Mouse (Mus musculus) kidney, adult 2 months (tissue): ENCODE data around the gene Astl. TPM values are rescaled to one million over a fixed set of nuclear protein-coding genes. Genes with fewer than 3 reads are reported as not detected.

Experiments used
- DNase-seq: peaks from one replicate; pipeline ENCODE4 v3.0.0; 2021
- H3K27ac ChIP-seq: fragments of 200-500 bp; 2 replicates; pipeline ENCODE4 v1.5.1; 2012; ENCODE audit warnings: low read depth, low read length, control low read depth, inconsistent platforms; ENCODE audit not compliant: insufficient read depth
- H3K27me3 ChIP-seq: fragments of 200-500 bp; replicated peaks from 2 replicates; pipeline ENCODE4 v1.6.1; 2012; ENCODE audit warnings: mild to moderate bottlenecking, moderate library complexity, low read length, inconsistent platforms; ENCODE audit not compliant: control insufficient read depth, insufficient read depth
- H3K36me3 ChIP-seq: fragments of 200-500 bp; 2 replicates; pipeline ENCODE4 v1.6.1; 2012; ENCODE audit warnings: mild to moderate bottlenecking, moderate library complexity, low read length, inconsistent platforms; ENCODE audit not compliant: control insufficient read depth, insufficient read depth
- H3K4me1 ChIP-seq: fragments of 200-500 bp; 2 replicates; pipeline ENCODE4 v1.6.1; 2011; ENCODE audit warnings: low read length; ENCODE audit not compliant: control insufficient read depth, insufficient read depth
- H3K4me3 ChIP-seq: fragments of 200-500 bp; 2 replicates; pipeline ENCODE4 v1.5.1; 2011; ENCODE audit warnings: mild to moderate bottlenecking, low read depth, low read length, control low read depth; ENCODE audit not compliant: insufficient read depth
- CTCF ChIP-seq: fragments of 200-500 bp; conservative IDR thresholded peaks from 2 replicates; pipeline ENCODE4 v1.5.1; 2011; ENCODE audit warnings: low read depth, mild to moderate bottlenecking, control low read depth, low read length, moderate library complexity, mixed read lengths; ENCODE audit not compliant: insufficient read depth, insufficient read length
- POLR2A ChIP-seq: fragments of 200-500 bp; IDR thresholded peaks from one replicate; pipeline ENCODE4 v1.6.1; 2011; ENCODE audit warnings: low read depth, low read length, control low read depth
- WGBS: fragments of 180-500 bp; shearing (Covaris S2); methylation state at CpG from one replicate; pipeline ENCODE4 v1.1.7; 2018; 5-methylcytosine and 5-hydroxymethylcytosine counted together
- polyA plus RNA-seq: library from polyadenylated mRNA; depleted of rRNA; stranded (reverse); fragments of >200 nt; gene quantifications from 2 replicates; pipeline ENCODE4 v1.2.3, GENCODE M21; 2012

Astl gene
- polyA plus RNA-seq, 1 experiment: not detected

DNA sequence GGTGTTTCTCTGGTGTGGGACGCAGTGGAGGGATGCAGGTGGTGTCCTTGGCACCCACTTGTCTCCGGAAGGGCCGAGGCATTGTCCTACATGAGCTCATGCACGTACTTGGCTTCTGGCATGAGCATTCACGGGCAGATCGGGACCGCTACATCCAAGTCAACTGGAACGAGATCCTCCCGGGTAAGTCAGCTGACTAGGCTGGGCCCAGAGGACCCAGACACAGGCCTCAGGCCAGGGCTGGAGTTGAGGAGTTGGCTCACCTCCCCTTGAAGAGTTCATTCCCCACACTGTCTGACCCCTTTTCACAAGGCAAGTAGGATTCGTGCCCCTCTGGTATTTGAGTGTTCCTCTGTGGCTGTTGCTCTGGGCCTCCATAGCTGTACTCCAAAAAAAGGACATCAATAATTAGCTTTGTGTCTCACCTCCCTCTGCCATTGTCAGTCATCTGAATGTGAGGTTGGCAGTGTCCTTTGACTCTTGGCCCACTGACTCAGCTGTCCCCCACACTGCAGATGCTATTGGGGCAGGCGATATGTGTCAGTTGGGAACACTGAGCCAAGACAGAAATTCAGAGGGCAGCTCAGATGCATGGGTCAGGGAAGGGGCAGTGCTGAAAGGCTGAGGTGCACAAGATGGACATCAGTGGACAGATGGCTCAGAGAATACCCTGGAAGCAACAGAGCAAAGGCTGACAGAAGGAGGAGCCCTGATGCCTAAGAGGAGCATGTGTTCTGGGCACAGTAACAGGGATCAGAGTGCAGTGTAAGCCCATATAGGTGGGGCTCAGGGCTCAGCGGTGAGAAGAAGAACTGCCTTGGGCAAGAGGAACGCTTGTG lies 8.9 kb downstream of the Astl start:
- DNase-seq: no peak
- H3K27me3 ChIP-seq: no peaks in the 10 kb centered on the region
- H3K4me3 ChIP-seq: no peak overlapping the region
- no peak for TF ChIP-seq CTCF
- no peak for TF ChIP-seq POLR2A
- H3K36me3 ChIP-seq: no peaks in the 10 kb centered on the region
- H3K27ac ChIP-seq: no peak overlapping the region
- whole genome bisulfite sequencing: 55% methylated on average over 13 of the region's 13 CpGs
- no peaks in the 10 kb centered on the region for H3K4me1 ChIP-seq

- TF ChIP-seq POLR2A (no peak), CTCF (no peak)
- H3K27ac ChIP-seq: no peak overlapping the region
- H3K36me3 ChIP-seq: no peaks in the 10 kb centered on the region
- no peak overlapping the region for H3K4me3 ChIP-seq
- no peaks in the 10 kb centered on the region for H3K27me3 ChIP-seq
- WGBS: 41% methylated on average over 4 of the region's 4 CpGs
- H3K4me1 ChIP-seq: no peaks in the 10 kb centered on the region
- DNase-seq: no peak
Measured at GRCm38 (mm10) chr2:127353881-127354280, 15.4 kb downstream of the Astl start.

DNA sequence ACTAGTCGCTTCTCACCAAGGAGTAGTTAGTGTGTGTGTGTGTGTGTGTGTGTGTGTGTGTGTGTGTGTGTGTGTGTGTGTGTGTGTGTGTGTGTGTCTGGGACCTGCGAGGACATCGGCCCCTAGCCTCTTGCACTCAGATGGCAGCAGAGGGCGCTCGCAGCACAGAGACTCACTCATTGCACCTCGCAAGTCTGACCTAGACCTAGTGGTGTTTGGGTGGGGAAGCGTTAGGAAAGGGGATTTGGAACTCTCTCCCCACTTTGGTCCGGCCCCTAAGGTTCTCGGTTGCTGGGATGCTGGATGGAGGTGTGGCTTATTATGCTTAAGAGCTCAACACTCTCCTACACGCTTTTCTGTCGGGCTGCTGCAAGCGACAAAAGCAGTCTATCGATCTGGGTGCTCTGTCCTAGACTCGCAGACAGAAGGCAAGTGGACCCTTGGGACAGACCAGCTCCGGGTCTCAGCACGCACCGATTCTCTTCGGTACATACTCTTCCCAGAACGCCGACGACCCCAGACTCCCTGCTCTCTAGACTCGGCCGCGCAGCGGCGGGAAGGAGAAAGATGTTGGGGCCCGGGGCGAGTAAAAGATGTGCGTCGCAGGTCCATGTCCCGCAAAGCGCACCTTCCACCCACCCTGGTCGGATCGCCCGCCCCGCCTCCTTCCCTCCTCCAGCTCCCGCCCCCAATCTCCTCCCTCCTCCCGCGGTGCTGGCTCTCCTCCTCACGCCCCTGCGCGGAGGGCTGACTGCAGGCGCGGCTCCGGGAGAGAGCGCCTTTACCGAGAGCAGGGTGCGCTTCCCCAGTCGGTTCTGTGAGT lies 24.2 kb downstream of the Astl start, which contains the start of gene Adra2b:
Adra2b (plus strand) TSS at position 750 of the 823 bp plus-strand sequence.
- H3K36me3 ChIP-seq: no peaks in the 10 kb centered on the region
- peak; percentile 91 for TF ChIP-seq CTCF
- peak; percentile 11 for TF ChIP-seq POLR2A
- peak within 1 kb of the TSS; percentile 89 for H3K27ac ChIP-seq
- H3K4me3 ChIP-seq: peak within 1 kb of the TSS; percentile 61
- peak; percentile 96 for DNase-seq
- H3K4me1 ChIP-seq: no peaks in the 10 kb centered on the region
- WGBS: under 1% methylated on average over 43 of the region's 49 CpGs
- H3K27me3 ChIP-seq: no peaks in the 10 kb centered on the region

DNA sequence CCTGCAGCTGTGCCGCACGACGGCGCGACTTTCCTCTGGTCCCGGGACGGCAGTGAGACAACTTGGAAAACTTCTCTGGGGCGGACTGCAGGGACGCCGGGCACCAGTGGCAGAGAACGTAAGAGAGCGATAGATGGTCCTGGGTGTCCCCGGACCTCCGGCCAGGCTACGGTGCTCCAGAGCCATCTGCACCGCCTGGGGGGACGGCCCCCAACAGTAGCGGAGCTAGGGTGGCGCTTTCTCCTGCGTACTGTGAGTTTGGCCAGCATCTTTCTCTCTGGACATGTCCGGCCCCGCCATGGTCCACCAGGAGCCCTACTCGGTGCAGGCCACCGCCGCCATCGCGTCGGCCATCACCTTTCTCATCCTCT lies 24.8 kb downstream of the Astl start:
- 1% methylated on average over 28 of the region's 28 CpGs for WGBS

GRCm38 (mm10) chr2:127363696-127364095 lies 25.3 kb downstream of the Astl start:
- H3K27me3 ChIP-seq: no peaks in the 10 kb centered on the region
- DNase-seq: peak; percentile 58
- H3K4me1 ChIP-seq: 0 out of 2 replicates have a peak, but pooled peaks cover 3% of the 10 kb centered on the region
- 6% methylated on average over 20 of the region's 20 CpGs for WGBS
- peak overlapping the region; percentile 89 for H3K27ac ChIP-seq
- H3K36me3 ChIP-seq: no peaks in the 10 kb centered on the region
- peak overlapping the region; percentile 61 for H3K4me3 ChIP-seq
- no peak for TF ChIP-seq CTCF
- TF ChIP-seq POLR2A: no peak

More for the DNA sequence above, 24.8 kb downstream of the Astl start:
- DNase-seq: no peak
- Histone ChIP-seq H3K4me1 (0 out of 2 replicates have a peak, but pooled peaks cover 3% of the 10 kb centered on the region), H3K36me3 (no peaks in the 10 kb centered on the region), H3K27ac (peak overlapping the region; percentile 89), H3K4me3 (peak overlapping the region; percentile 61), H3K27me3 (no peaks in the 10 kb centered on the region)
- TF ChIP-seq POLR2A: no peak

GRCm38 (mm10) chr2:127364452-127364851 lies 26.0 kb downstream of the Astl start:
- no peaks in the 10 kb centered on the region for H3K27me3 ChIP-seq
- peak overlapping the region; percentile 61 for H3K4me3 ChIP-seq
- H3K4me1 ChIP-seq: 0 out of 2 replicates have a peak, but pooled peaks cover 3% of the 10 kb centered on the region
- peak; percentile 82 for DNase-seq
- peak overlapping the region; percentile 89 for H3K27ac ChIP-seq
- WGBS: 12% methylated on average over 8 of the region's 8 CpGs
- no peaks in the 10 kb centered on the region for H3K36me3 ChIP-seq
- TF ChIP-seq POLR2A (no peak), CTCF (no peak)

DNA sequence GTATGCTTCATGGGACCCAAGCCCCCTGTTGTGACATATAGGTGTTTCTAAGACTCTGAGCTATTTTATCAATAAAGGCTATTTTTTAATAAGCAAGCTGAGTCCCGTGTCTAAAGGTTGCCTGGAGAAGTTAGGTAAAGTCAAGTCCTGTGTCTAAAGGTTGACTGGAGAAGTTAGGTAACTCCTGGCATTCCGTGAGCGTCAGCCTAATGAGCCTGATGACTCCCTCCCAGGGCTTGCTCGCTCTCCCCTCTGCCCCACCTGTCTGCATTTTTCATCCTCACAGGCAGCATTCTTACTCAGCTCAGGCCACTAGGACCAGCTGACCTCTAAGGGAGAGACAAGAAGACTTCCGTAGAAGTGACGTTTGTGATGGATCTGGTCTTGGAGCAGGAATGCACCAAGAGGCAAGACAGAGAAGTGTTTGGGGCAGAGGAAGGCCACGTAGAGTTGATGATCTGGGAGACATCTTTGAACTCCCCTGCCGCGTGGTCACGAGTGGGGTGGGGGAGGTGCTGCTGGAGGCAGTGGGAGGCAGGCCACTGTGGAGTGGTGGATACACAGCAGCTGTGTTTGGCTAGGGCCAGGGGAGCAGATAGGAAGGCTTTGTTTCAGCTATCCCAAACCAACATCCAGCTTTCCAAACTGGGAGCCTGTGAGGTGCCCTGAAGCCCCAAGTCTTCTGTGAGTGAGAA lies 28.8 kb downstream of the Astl start:
- H3K4me3 ChIP-seq: peak overlapping the region; percentile 61
- TF ChIP-seq POLR2A (no peak), CTCF (no peak)

More for the DNA sequence above, 28.8 kb downstream of the Astl start:
- peak; percentile 87 for DNase-seq
- H3K36me3 ChIP-seq: no peaks in the 10 kb centered on the region
- 33% methylated on average over 10 of the region's 10 CpGs for WGBS
- peaks cover 15% of the 10 kb centered on the region; the same call in 1 of the 2 replicates for H3K4me1 ChIP-seq
- no peaks in the 10 kb centered on the region for H3K27me3 ChIP-seq
- peak overlapping the region; percentile 98 for H3K27ac ChIP-seq
